Mouse (Mus musculus): ENCODE measurements around the gene Sema4d. TPM values are rescaled to one million over a fixed set of nuclear protein-coding genes. Genes with fewer than 3 reads are reported as not detected.

Sema4d gene
- total RNA-seq (2014; fragmentation: Nextera tagmentation) (62.1 and 66.9 TPM in 2 replicates), total RNA-seq (2017) (15.6 and 17.3 TPM in 2 replicates), polyA plus RNA-seq (2012) (58.6 and 64.7 TPM in 2 replicates)

GRCm38 (mm10) chr13:51793425-51793891, at the start of gene Sema4d:
Sema4d (minus strand) TSS chr13:51793747.
- H3K9me3 ChIP-seq (replicated peaks): no peaks in the 10 kb centered on the region
- TF ChIP-seq CTCF (IDR thresholded peaks at IDR 0.05; ENCODE audit: low read depth, low read length): no peak
- no peak for TF ChIP-seq TAL1 (conservative IDR thresholded peaks at IDR 0.05; ENCODE audit: low read depth, low read length)
- TF ChIP-seq GATA2 (IDR thresholded peaks at IDR 0.05; ENCODE audit: borderline replicate concordance, low read depth, low read length): no peak
- no peak for TF ChIP-seq POLR2AphosphoS5 (IDR thresholded peaks at IDR 0.05; ENCODE audit: insufficient replicate concordance, low read depth, low read length)
- TF ChIP-seq GATA1 (IDR thresholded peaks at IDR 0.05; ENCODE audit: borderline replicate concordance, low read length): no peak
- H3K36me3 ChIP-seq (replicated peaks): peaks cover 37% of the 10 kb centered on the region
- ATAC-seq (ENCODE audit: extremely low read depth, insufficient number of reproducible peaks, low FRiP score, poor library complexity, severe bottlenecking) (peak; percentile 59), DNase-seq (ENCODE audit: low spot score) (peak; percentile 89)
- H3K4me3 ChIP-seq (ENCODE audit: low read depth, low read length): peak within 1 kb of the TSS; percentile 86
- H3K27me3 ChIP-seq (ENCODE audit: insufficient read depth, low read length): no peaks in the 10 kb centered on the region; the same call in 1 of the 2 replicates
- H3K4me1 ChIP-seq (ENCODE audit: insufficient read depth, low read depth, low read length): peaks cover 63% of the 10 kb centered on the region

- no peak for TF ChIP-seq CTCF (IDR thresholded peaks at IDR 0.05; ENCODE audit: low read depth, low read length)
- no peak for TF ChIP-seq GATA1 (IDR thresholded peaks at IDR 0.05; ENCODE audit: borderline replicate concordance, low read length)
- no peak for TF ChIP-seq POLR2AphosphoS5 (IDR thresholded peaks at IDR 0.05; ENCODE audit: insufficient replicate concordance, low read depth, low read length)
- no peak for TF ChIP-seq GATA2 (IDR thresholded peaks at IDR 0.05; ENCODE audit: borderline replicate concordance, low read depth, low read length)
- TF ChIP-seq TAL1 (conservative IDR thresholded peaks at IDR 0.05; ENCODE audit: low read depth, low read length): no peak
- Histone ChIP-seq H3K4me1 (ENCODE audit: insufficient read depth, low read depth, low read length) (peaks cover 89% of the 10 kb centered on the region), H3K36me3 (replicated peaks) (peaks cover 9% of the 10 kb centered on the region), H3K27me3 (ENCODE audit: insufficient read depth, low read length) (peaks cover 19% of the 10 kb centered on the region), H3K4me3 (ENCODE audit: low read depth, low read length) (no peak overlapping the region; the same call in 1 of the 2 replicates), H3K9me3 (replicated peaks) (no peaks in the 10 kb centered on the region)
- no peak for ATAC-seq (ENCODE audit: extremely low read depth, insufficient number of reproducible peaks, low FRiP score, poor library complexity, severe bottlenecking)
- DNase-seq (ENCODE audit: low spot score): no peak
These were observed 49.8 kb upstream of the Sema4d start for GRCm38 (mm10) chr13:51843298-51843697.

DNA sequence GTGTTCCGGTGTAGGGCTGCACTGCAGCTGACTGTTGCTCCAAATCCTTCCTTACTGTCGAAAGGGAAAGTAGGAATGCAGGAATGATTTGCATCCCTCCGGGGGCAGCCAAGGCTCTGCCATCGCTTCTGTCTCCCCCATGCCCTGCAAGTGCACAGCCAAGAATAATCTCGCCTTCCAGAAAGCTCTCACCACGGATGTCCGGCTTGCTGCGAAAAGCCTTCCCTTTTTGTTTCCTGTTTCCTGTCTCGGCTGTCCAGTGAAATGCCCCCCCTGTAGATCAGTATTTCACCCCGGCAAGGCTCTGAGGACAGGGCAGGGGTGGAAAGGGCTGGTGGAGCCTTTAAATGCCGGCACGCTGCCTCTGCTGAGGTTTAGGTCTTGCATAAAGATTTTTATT, 49.2 kb upstream of the Sema4d start:
- no peak for DNase-seq (ENCODE audit: low spot score)
- no peak for TF ChIP-seq POLR2AphosphoS5 (IDR thresholded peaks at IDR 0.05; ENCODE audit: insufficient replicate concordance, low read depth, low read length)
- TF ChIP-seq GATA2 (IDR thresholded peaks at IDR 0.05; ENCODE audit: borderline replicate concordance, low read depth, low read length): no peak
- TF ChIP-seq CTCF (IDR thresholded peaks at IDR 0.05; ENCODE audit: low read depth, low read length): no peak
- no peak for TF ChIP-seq TAL1 (conservative IDR thresholded peaks at IDR 0.05; ENCODE audit: low read depth, low read length)
- TF ChIP-seq GATA1 (IDR thresholded peaks at IDR 0.05; ENCODE audit: borderline replicate concordance, low read length): no peak
- Histone ChIP-seq H3K27me3 (ENCODE audit: insufficient read depth, low read length) (peaks cover 24% of the 10 kb centered on the region), H3K4me1 (ENCODE audit: insufficient read depth, low read depth, low read length) (peaks cover 86% of the 10 kb centered on the region), H3K9me3 (replicated peaks) (no peaks in the 10 kb centered on the region), H3K4me3 (ENCODE audit: low read depth, low read length) (peak overlapping the region; percentile 55; the same call in 1 of the 2 replicates), H3K36me3 (replicated peaks) (peaks cover 5% of the 10 kb centered on the region)
- ATAC-seq (ENCODE audit: extremely low read depth, insufficient number of reproducible peaks, low FRiP score, poor library complexity, severe bottlenecking): no peak

GRCm38 (mm10) chr13:51842191-51842590, 48.6 kb upstream of the Sema4d start:
- H3K27me3 ChIP-seq (ENCODE audit: insufficient read depth, low read length): peaks cover 27% of the 10 kb centered on the region
- DNase-seq (ENCODE audit: low spot score) (no peak), ATAC-seq (ENCODE audit: extremely low read depth, insufficient number of reproducible peaks, low FRiP score, poor library complexity, severe bottlenecking) (no peak)
- peaks cover 82% of the 10 kb centered on the region for H3K4me1 ChIP-seq (ENCODE audit: insufficient read depth, low read depth, low read length)
- no peaks in the 10 kb centered on the region for H3K36me3 ChIP-seq (replicated peaks)
- no peaks in the 10 kb centered on the region for H3K9me3 ChIP-seq (replicated peaks)
- H3K4me3 ChIP-seq (ENCODE audit: low read depth, low read length): peak overlapping the region; percentile 53; the same call in 1 of the 2 replicates
- no peak for TF ChIP-seq POLR2AphosphoS5 (IDR thresholded peaks at IDR 0.05; ENCODE audit: insufficient replicate concordance, low read depth, low read length)
- no peak for TF ChIP-seq GATA2 (IDR thresholded peaks at IDR 0.05; ENCODE audit: borderline replicate concordance, low read depth, low read length)
- no peak for TF ChIP-seq GATA1 (IDR thresholded peaks at IDR 0.05; ENCODE audit: borderline replicate concordance, low read length)
- no peak for TF ChIP-seq CTCF (IDR thresholded peaks at IDR 0.05; ENCODE audit: low read depth, low read length)
- TF ChIP-seq TAL1 (conservative IDR thresholded peaks at IDR 0.05; ENCODE audit: low read depth, low read length): no peak

DNA sequence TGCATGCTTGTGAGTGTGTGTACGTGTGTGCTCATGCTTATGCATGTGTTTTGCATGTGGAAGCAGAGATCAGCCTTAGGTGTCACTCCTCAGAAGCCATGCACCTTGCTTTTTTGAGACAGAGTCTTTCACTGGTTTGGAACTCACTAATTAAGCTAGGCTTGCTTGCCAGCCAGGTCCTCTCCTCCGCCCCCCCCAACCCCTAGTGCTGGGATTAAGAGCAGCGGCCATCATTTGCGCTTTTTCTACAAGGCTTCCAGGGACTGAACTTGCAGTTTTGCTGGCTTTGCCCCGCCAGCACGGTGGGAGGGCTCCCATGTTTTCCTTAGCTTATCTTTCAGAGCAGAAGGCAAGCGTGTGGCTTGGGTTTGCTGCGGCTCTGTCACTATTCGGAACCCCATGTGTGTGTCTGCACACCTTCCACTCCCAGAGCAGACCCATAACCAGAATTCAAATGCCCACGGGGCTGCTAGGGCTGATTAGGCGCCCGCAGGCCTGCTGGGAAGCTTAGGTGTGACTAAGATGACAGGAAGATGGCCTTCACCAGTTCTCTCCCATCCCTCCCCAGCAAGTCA, 48.1 kb upstream of the Sema4d start:
- DNase-seq (ENCODE audit: low spot score) (peak; percentile 51), ATAC-seq (ENCODE audit: extremely low read depth, insufficient number of reproducible peaks, low FRiP score, poor library complexity, severe bottlenecking) (peak; percentile 69)
- Histone ChIP-seq H3K4me3 (ENCODE audit: low read depth, low read length) (peak overlapping the region; percentile 53; the same call in 1 of the 2 replicates), H3K36me3 (replicated peaks) (no peaks in the 10 kb centered on the region), H3K4me1 (ENCODE audit: insufficient read depth, low read depth, low read length) (peaks cover 79% of the 10 kb centered on the region), H3K9me3 (replicated peaks) (no peaks in the 10 kb centered on the region), H3K27me3 (ENCODE audit: insufficient read depth, low read length) (peaks cover 33% of the 10 kb centered on the region)
- TF ChIP-seq POLR2AphosphoS5 (IDR thresholded peaks at IDR 0.05; ENCODE audit: insufficient replicate concordance, low read depth, low read length): no peak
- no peak for TF ChIP-seq GATA2 (IDR thresholded peaks at IDR 0.05; ENCODE audit: borderline replicate concordance, low read depth, low read length)
- peak; percentile 84 for TF ChIP-seq TAL1 (conservative IDR thresholded peaks at IDR 0.05; ENCODE audit: low read depth, low read length)

- peaks cover 76% of the 10 kb centered on the region for H3K4me1 ChIP-seq (ENCODE audit: insufficient read depth, low read depth, low read length)
- H3K36me3 ChIP-seq (replicated peaks): no peaks in the 10 kb centered on the region
- H3K27me3 ChIP-seq (ENCODE audit: insufficient read depth, low read length): peaks cover 36% of the 10 kb centered on the region
- ATAC-seq (ENCODE audit: extremely low read depth, insufficient number of reproducible peaks, low FRiP score, poor library complexity, severe bottlenecking) (no peak), DNase-seq (ENCODE audit: low spot score) (no peak)
- TF ChIP-seq CTCF (IDR thresholded peaks at IDR 0.05; ENCODE audit: low read depth, low read length) (no peak), GATA1 (IDR thresholded peaks at IDR 0.05; ENCODE audit: borderline replicate concordance, low read length) (no peak), TAL1 (conservative IDR thresholded peaks at IDR 0.05; ENCODE audit: low read depth, low read length) (no peak), GATA2 (IDR thresholded peaks at IDR 0.05; ENCODE audit: borderline replicate concordance, low read depth, low read length) (no peak), POLR2AphosphoS5 (IDR thresholded peaks at IDR 0.05; ENCODE audit: insufficient replicate concordance, low read depth, low read length) (no peak)
- no peaks in the 10 kb centered on the region for H3K9me3 ChIP-seq (replicated peaks)
- peak overlapping the region; percentile 53; the same call in 1 of the 2 replicates for H3K4me3 ChIP-seq (ENCODE audit: low read depth, low read length)
These were observed 47.2 kb upstream of the Sema4d start for GRCm38 (mm10) chr13:51840702-51841101.

All from G1E (cell line).